Mouse (Mus musculus) layer of hippocampus, postnatal 10 days (tissue): ENCODE measurements around the gene Phgdh. TPM values are rescaled to one million over a fixed set of nuclear protein-coding genes. Genes with fewer than 3 reads are reported as not detected.
A peak's percentile ranks its signal among the peaks of the same experiment; 100 is the strongest.

ENCODE experiments used
- DNase-seq, 2 experiments: peaks; one replicate each; pipeline ENCODE4 v3.0.0; 2021; ENCODE audit warnings: low spot score in 2 of 2
- total RNA-seq, 2 experiments: library from RNA; stranded (reverse); gene quantifications; 2 replicates each; pipeline ENCODE4 v1.2.3; 2021

The Phgdh gene
- total RNA-seq, 2 experiments from 2014 or later, result 78.3 to 94.2 TPM

DNA sequence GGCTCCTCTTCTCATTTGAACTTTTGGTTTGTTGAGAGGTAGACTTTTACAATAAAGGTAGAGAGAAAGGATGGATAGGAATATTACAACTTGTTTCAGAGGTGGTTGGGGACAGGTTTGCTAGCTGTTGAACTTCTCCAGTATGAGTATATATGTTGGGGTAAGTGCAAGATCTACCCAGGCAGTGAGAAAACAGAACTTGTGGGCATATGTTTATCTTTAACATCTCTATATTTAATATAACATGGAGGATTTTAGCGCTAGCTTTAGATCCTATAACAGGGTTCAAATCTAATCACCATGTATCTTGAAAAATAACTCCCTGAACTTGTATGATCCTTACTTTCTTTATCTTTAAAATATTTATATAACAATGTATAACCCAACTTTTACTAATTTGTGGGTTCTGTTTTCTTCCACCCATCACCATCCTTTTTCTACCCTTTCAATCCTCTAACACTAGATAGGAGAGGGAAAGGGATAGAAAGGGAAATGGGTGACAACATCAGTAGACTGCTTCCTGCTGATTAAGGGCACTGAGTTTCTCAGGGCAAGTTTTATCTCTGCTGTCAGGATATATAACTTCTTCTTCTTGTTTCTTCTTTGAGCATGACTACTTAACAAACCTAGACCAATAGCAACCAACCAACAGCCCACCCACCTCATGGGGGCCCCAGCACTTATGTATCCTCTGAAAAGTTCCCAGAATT, 40.2 kb downstream of the Phgdh start:
- no peak for DNase-seq

DNA sequence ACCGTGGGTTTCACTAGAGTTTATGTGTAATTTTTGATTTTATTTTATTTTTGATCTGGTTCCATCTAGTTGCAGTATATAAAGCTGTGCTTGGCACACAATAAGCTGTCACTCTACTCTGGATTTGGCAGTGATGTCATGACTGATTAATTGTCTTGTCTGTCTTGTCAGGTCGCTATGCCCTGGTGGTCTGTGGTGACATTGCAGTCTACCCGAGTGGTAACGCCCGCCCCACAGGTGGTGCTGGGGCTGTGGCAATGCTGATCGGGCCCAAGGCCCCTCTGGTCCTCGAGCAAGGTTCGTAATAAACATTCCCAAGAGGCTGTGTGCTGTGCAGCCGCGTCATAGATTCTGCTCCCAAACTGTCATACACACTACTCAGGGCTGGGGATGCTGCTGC, 43.8 kb downstream of the Phgdh start:
- no peak for DNase-seq

GRCm38 (mm10) chr3:98291044-98291443, 48.7 kb downstream of the Phgdh start:
- no peak for DNase-seq

- DNase-seq, result no peak
These were observed 56.6 kb downstream of the Phgdh start for GRCm38 (mm10) chr3:98283205-98283604.

GRCm38 (mm10) chr3:98282422-98282821, 57.4 kb downstream of the Phgdh start:
- DNase-seq, result no peak

- peak; percentile 58 to 72 for DNase-seq
These were observed 58.7 kb downstream of the Phgdh start for GRCm38 (mm10) chr3:98280933-98281678.

GRCm38 (mm10) chr3:98280204-98280932, 59.4 kb downstream of the Phgdh start, which contains the start of gene Hmgcs2:
Hmgcs2 (plus strand) TSS chr3:98280435.
- peak in 1 of 2 experiments; percentile 26 for DNase-seq

GRCm38 (mm10) chr3:98279682-98280081, 60.1 kb downstream of the Phgdh start:
- DNase-seq, result no peak

DNA sequence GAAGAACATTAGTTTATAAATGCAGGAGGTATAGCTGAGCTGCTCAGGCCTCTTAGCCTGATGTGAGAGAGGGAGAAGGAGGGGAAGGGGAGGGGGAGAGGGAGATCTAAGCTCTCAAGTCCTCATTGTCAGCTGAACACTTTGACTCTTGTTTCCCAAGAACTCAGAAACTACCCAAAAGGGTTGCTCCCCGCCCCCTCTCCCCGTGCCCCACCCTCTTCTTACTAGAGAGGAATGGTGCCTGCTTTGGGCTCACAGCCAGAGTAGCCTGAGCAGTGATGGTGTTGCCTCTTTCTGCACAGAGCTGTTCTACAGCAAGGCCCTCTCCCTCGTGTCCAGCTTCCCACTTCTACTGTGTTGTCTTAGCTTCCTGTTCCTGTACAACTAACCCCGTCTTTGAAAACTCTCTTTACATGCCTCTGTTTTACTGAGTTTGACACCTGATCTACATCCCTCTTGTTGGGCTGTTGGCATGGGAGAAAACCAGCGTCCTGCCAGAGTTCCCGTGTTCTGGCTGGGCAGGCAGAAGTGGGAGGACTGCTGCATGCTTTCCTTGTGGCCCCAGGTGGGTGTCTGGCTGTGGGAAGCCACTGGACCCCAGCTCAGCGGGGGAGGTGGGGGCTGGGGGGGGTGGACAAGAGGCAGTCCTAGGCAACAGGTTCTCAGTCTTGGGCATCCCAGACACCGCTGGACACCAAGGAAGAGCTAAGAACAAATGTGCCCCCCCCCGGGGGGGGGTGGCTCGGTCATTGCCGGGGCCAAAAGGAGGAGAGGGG, 66.0 kb downstream of the Phgdh start:
- DNase-seq, result no peak

DNA sequence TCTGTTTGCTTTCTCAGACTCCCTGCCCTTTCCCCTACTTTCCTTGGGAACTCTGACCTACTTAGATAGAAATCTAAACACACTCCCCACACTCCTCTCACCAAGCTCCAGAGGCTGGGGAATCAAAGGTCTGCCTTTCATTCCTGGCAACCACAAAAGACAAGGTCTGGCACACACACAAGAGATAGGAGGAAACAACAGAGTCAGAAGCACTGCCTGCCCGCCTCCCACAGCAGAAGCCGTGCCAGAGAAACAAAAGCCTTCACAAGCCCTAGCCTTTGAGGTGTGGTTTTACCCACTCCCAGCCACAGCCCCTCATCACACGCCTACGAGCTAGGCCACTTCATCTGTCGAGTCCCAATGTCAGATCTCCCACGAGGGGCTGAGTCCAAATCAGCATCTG, 72.5 kb downstream of the Phgdh start:
- no peak for DNase-seq

Other genes starting within 250 kb of the Phgdh start
- gene Adam30, start 179.4 kb downstream of the Phgdh start, total RNA-seq, result not detected
- gene Reg4, start 117.8 kb downstream of the Phgdh start, total RNA-seq, result not detected
- gene Hmgcs2, start 59.6 kb downstream of the Phgdh start, total RNA-seq, result 10 to 100 TPM; 11.5 to 13.6 TPM
- gene Zfp697, start 42.5 kb upstream of the Phgdh start, total RNA-seq, result 10 to 100 TPM; 29.6 to 31.3 TPM
- not detected for gene Gm4450, start 117.1 kb upstream of the Phgdh start, total RNA-seq
- gene Hsd3b4, start 170.5 kb upstream of the Phgdh start, total RNA-seq, result not detected
- gene Gm10681, start 248.8 kb upstream of the Phgdh start, total RNA-seq, result not detected